Mouse (Mus musculus): ENCODE results near the gene C87977. TPM values are rescaled to one million over a fixed set of nuclear protein-coding genes. Genes with fewer than 3 reads are reported as not detected.

C87977 gene
- polyA plus RNA-seq (2014; fragmentation: Illumina TruSeq; extraction: RNeasy Lipid Tissue Mini Kit (QIAGEN cat#74804); ENCODE audit: low replicate concordance) = 2.3 TPM

GRCm38 (mm10) chr4:144213218-144213617 lies at the start of gene C87977:
Gene C87977 (minus strand): TSS chr4:144213318.

GRCm38 (mm10) chr4:144190419-144190818 lies 22.7 kb downstream of the C87977 start, which contains the start of gene Oog2:
Gene Oog2 (plus strand): TSS chr4:144190719.

GRCm38 (mm10) chr4:144162563-144162962 lies 50.6 kb downstream of the C87977 start, which contains the start of gene Oog3:
Gene Oog3 (minus strand): TSS chr4:144162663.

Other genes starting within 250 kb of the C87977 start
- not detected for gene Gm13101, start 246.4 kb downstream of the C87977 start, polyA plus RNA-seq (2014; fragmentation: Illumina TruSeq; extraction: RNeasy Lipid Tissue Mini Kit (QIAGEN cat#74804); ENCODE audit: low replicate concordance)
- not detected for gene Pramef17, start 218.9 kb downstream of the C87977 start, polyA plus RNA-seq (2014; fragmentation: Illumina TruSeq; extraction: RNeasy Lipid Tissue Mini Kit (QIAGEN cat#74804); ENCODE audit: low replicate concordance)
- gene Pramel4, start 154.2 kb downstream of the C87977 start, polyA plus RNA-seq (2014; fragmentation: Illumina TruSeq; extraction: RNeasy Lipid Tissue Mini Kit (QIAGEN cat#74804); ENCODE audit: low replicate concordance) = not detected
- gene Gm13102, start 106.8 kb downstream of the C87977 start, polyA plus RNA-seq (2014; fragmentation: Illumina TruSeq; extraction: RNeasy Lipid Tissue Mini Kit (QIAGEN cat#74804); ENCODE audit: low replicate concordance) = not detected
- not detected for gene Oog3, start 50.7 kb downstream of the C87977 start, polyA plus RNA-seq (2014; fragmentation: Illumina TruSeq; extraction: RNeasy Lipid Tissue Mini Kit (QIAGEN cat#74804); ENCODE audit: low replicate concordance)
- gene Oog2, start 22.6 kb downstream of the C87977 start, polyA plus RNA-seq (2014; fragmentation: Illumina TruSeq; extraction: RNeasy Lipid Tissue Mini Kit (QIAGEN cat#74804); ENCODE audit: low replicate concordance) = not detected
- gene Pramel5, start 67.2 kb upstream of the C87977 start, polyA plus RNA-seq (2014; fragmentation: Illumina TruSeq; extraction: RNeasy Lipid Tissue Mini Kit (QIAGEN cat#74804); ENCODE audit: low replicate concordance) = 0.59 TPM
- gene Gm13128, start 116.9 kb upstream of the C87977 start, polyA plus RNA-seq (2014; fragmentation: Illumina TruSeq; extraction: RNeasy Lipid Tissue Mini Kit (QIAGEN cat#74804); ENCODE audit: low replicate concordance) = not detected
- gene Gm13119, start 144.6 kb upstream of the C87977 start, polyA plus RNA-seq (2014; fragmentation: Illumina TruSeq; extraction: RNeasy Lipid Tissue Mini Kit (QIAGEN cat#74804); ENCODE audit: low replicate concordance) = not detected
- gene Pramef20, start 164.6 kb upstream of the C87977 start, polyA plus RNA-seq (2014; fragmentation: Illumina TruSeq; extraction: RNeasy Lipid Tissue Mini Kit (QIAGEN cat#74804); ENCODE audit: low replicate concordance) = not detected
- not detected for gene Pramef12, start 195.1 kb upstream of the C87977 start, polyA plus RNA-seq (2014; fragmentation: Illumina TruSeq; extraction: RNeasy Lipid Tissue Mini Kit (QIAGEN cat#74804); ENCODE audit: low replicate concordance)
- not detected for gene 1700012P22Rik, start 225.5 kb upstream of the C87977 start, polyA plus RNA-seq (2014; fragmentation: Illumina TruSeq; extraction: RNeasy Lipid Tissue Mini Kit (QIAGEN cat#74804); ENCODE audit: low replicate concordance)
- gene Gm9944, start 240.0 kb upstream of the C87977 start, polyA plus RNA-seq (2014; fragmentation: Illumina TruSeq; extraction: RNeasy Lipid Tissue Mini Kit (QIAGEN cat#74804); ENCODE audit: low replicate concordance) = not detected

Data from small intestine, adult 10 weeks (tissue).